Mouse (Mus musculus): Measurements from ENCODE around the gene Uevld.
"Not testable (repeated sequence)": the region's sequence is repeated elsewhere in the genome, so short reads cannot be mapped to it uniquely, and the experiment has no call there.

Gene Uevld

GRCm38 (mm10) chr7:46957831-46958691, at the start of gene Uevld:
Gene Uevld (minus strand): TSS chr7:46958527.
- peak; percentile 95 for DNase-seq (ENCODE audit: low spot score)

GRCm38 (mm10) chr7:47007818-47008167, 49.5 kb upstream of the Uevld start:
- DNase-seq (ENCODE audit: low spot score) = no peak

GRCm38 (mm10) chr7:47007109-47007780, 48.9 kb upstream of the Uevld start:
- DNase-seq (ENCODE audit: low spot score) = no peak

DNA sequence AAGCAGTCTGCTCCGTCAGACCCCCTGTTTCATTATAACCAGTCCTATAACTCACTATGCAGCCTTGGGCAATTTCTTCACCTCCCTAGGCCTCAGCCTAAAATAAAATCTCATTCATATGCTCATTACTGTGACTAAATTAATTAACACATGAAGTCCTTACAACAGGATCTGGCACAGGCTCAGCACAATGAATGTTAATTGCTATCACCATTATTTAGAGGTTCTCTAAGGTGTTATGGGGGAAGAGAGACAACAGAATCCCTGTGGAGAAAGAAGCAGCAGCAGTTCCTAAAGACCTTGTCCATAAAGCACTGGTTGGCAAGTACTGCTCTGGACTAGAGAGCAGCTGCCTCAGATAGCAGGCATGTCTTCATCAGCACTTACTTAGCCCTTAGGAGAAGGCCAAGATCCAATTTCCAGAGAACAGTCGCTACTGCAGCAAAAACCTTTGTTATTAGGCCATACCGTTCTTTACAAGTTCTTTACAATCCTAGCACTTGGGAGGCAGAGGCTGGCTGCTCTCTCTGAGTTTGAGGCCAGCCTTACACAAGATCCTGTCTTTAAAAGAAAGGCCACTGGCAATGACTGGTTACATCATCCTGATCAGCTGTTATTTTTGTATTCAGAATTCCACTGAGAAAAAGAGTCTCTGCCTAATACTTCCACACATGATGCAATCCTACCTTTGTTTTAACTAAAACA, 45.2 kb upstream of the Uevld start:
- no peak for DNase-seq (ENCODE audit: low spot score)

DNA sequence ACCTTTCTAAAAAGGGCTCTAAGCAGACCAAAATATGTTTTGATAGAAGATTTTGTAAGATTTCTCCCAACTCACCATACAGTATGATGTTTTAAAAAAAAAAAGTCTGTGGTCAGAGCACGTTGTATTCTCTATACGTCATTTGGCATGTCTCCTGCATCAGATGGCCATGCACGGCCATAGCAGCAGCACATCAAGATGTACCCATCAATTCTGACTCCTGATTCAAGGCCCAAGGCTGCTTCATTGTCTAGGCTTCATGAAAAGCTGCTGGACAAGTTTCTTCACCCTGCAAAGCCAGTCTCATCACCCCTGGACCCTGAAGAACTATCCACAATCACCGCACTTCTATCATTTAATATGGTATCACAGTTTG, 43.6 kb upstream of the Uevld start:
- no peak for DNase-seq (ENCODE audit: low spot score)

DNA sequence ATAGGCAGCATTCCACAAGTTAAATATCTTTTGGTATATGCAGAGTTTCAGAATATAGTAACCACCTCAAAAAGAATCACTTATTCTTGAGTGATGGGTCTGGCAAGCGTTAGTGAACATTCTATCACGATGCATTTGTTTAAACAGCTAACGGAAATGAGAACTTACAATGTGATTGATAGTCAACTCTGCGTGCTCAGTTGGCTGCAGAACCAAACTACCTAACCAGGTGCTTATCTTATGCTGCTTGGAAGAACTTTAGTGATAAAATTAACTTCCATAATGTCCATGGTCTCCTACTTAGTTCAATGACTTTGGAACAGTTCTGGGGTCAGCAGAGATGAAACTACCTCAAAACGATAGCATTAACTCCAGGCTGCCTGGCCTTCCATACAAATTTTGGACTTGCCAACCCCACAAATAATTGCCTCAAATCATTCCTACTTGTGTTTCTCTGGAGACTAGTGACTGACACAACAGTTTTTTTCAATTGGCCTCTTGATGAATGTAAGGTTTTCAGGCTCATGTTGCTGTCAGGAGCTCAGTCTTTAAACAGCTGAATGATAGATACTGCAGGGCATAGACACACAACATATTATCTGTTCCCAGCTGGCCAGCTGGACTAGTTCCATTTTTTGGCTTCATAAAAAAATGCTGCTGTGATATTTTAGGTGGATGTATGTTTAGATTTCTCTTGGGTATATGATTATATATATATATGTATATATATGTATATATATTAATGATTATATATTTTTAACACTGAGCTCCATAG, 43.0 kb upstream of the Uevld start:
- DNase-seq (ENCODE audit: low spot score) = no peak

- DNase-seq (ENCODE audit: low spot score) = peak; percentile 62
Measured at GRCm38 (mm10) chr7:47000644-47000983, 42.3 kb upstream of the Uevld start.

- DNase-seq (ENCODE audit: low spot score) = no peak
Measured at GRCm38 (mm10) chr7:46999983-47000643, 41.8 kb upstream of the Uevld start.

GRCm38 (mm10) chr7:46998942-46999341, 40.6 kb upstream of the Uevld start:
- no peak for DNase-seq (ENCODE audit: low spot score)

GRCm38 (mm10) chr7:46997644-46998395, 39.5 kb upstream of the Uevld start:
- DNase-seq (ENCODE audit: low spot score) = no peak

- no peak for DNase-seq (ENCODE audit: low spot score)
Measured at GRCm38 (mm10) chr7:46997008-46997407, 38.7 kb upstream of the Uevld start.

- DNase-seq (ENCODE audit: low spot score) = no peak
Measured at GRCm38 (mm10) chr7:46995558-46995957, 37.2 kb upstream of the Uevld start.

- DNase-seq (ENCODE audit: low spot score) = no peak
Measured at GRCm38 (mm10) chr7:46993079-46993478, 34.8 kb upstream of the Uevld start.

GRCm38 (mm10) chr7:46989387-46989786, 31.1 kb upstream of the Uevld start:
- not testable (repeated sequence) for DNase-seq (ENCODE audit: low spot score)

GRCm38 (mm10) chr7:46987073-46987472, 28.7 kb upstream of the Uevld start:
- no peak for DNase-seq (ENCODE audit: low spot score)

DNA sequence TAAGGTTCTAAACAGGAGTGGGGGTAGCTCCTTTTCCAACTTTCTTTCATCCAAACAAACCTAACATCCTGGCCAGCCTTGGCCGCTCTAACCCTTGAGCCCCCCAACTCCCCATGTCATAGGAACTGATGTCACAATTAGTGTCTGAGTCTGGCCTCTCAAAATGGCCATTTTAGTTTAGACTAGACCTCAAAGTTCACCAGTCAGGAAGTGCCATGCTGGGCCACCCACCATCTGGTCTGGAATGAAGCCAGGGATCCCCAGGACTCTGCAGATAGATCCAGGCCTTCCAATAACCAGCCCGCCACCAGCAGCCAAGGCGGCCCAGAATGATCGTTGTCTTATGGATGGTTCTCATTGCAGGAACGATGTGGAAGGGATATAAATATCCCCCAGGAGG, 28.3 kb upstream of the Uevld start:
- peak; percentile 7 for DNase-seq (ENCODE audit: low spot score)

- peak; percentile 57 for DNase-seq (ENCODE audit: low spot score)
Measured at GRCm38 (mm10) chr7:46985718-46986505, 27.6 kb upstream of the Uevld start.

DNA sequence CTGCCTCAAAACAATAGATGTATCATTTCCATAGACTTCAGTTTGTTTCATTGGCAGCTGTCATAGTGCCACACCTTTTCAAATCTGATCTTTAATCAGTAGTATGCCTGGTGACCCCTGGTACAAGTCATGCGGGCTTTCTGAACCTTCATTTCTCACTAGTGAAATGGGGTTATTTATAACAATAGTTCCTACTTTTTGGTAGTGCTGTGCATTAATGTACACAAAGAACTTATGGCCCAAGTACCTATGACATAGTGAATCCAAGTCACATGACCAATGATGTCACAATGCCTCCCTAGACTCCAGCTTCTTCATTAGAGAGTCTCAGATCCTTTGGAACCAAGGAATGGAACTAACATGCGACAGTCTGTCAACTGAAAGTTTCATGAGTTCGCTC, 25.0 kb upstream of the Uevld start, which contains the start of gene Gm9999:
Gene Gm9999, plus strand, starts transcription at position 301 of the 400 bp plus-strand sequence.
- no peak for DNase-seq (ENCODE audit: low spot score)

DNA sequence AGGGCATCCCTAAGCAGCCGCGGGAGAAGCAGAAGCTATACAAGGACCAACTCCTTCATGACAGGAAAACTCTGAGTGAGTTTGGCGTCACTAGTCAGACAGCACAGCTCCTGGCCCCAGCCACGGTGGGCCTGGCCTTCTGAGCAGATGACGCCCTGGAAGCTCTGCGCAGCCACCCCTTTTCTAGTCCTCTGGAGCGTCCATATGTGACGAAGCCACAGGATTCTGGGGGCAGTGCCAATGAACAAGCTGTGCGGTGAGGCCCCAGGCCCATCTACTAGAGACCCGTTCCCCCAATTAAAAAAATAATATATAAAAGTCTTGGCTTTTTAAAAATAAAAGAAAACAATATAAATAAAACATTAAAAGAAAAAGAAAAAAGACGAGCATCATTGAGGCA, 17.1 kb upstream of the Uevld start:
- DNase-seq (ENCODE audit: low spot score) = no peak

GRCm38 (mm10) chr7:46974648-46975047, 16.3 kb upstream of the Uevld start:
- DNase-seq (ENCODE audit: low spot score) = no peak
